Comparison of ENCODE assay signal across 8 mouse cellular contexts in the genomic region with DNA sequence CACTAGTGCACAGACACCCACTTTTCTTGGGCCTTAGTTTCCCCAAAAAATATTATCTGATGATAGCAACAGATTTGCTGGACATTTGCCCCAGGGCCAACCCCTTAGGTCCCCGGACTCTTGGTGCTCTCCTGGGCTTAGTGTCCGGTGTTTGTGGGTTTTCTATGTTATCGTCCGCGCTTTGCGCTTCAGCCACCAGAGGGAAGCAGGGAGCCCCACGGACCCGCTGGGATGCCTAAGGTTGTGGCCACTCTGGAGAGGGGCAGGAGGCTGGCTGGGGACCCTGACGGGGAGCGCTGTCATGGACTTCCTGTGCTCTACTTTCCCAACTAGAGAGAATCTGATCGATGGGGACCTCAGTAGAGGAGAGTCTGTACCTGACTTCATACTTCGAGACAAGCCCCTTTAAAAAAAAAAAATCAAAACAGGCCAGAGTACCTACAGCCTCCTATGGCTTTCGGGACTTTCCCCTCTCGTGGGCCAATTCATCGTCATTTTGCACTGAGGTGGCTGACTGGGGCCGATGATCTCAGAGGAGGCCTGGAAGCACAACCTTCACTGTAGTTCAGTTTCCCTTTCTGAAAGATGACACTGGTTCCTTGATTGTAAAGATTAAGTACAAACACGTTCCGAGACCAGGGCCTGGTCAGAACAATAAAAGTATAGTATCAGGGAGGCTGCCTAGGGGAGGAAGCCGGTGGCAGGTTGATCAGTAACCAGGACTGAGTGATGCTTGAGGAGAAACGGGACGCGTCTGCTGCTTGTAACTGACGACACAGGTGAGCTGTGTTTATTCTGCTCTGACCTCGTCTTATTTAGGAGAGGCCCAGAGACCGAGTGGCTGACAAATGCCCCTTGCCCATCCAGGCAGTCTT. TPM values are rescaled to one million over a fixed set of nuclear protein-coding genes. Genes with fewer than 3 reads are reported as not detected.
A peak's percentile ranks its signal among the peaks of the same experiment; 100 is the strongest.
DNase-seq lines count a peak whose midpoint lies in the region; ATAC-seq and TF ChIP-seq lines count a peak whose summit lies in the region.

No protein-coding gene starts in this region.

- WGBS in hindbrain, postnatal 0 days, result 30% methylated on average over 25 of the region's 25 CpGs

- peak overlapping the region; percentile 37 for H3K9ac ChIP-seq in hindbrain, postnatal 0 days (replicated peaks; ENCODE audit: low read length)

- H3K4me1 ChIP-seq in hindbrain, postnatal 0 days (ENCODE audit: insufficient read depth, low read length), result peaks cover 10% of the 10 kb centered on the region

- ATAC-seq in common myeloid progenitor, adult 5-6 weeks (replicated peaks; ENCODE audit: low read depth, poor library complexity, severe bottlenecking), result peak; percentile 78
- ATAC-seq in hindbrain, postnatal 0 days, result peak; percentile 76

- peaks cover 14% of the 10 kb centered on the region; the same call in 1 of the 2 replicates for H3K36me3 ChIP-seq in hindbrain, postnatal 0 days (ENCODE audit: insufficient read depth, low read length)

- no peak overlapping the region for H3K27ac ChIP-seq in hindbrain, postnatal 0 days

- DNase-seq in T-cell, adult 2 months (ENCODE audit: low spot score), result peak; percentile 39
- DNase-seq in gastrocnemius, adult 8-10 months (ENCODE audit: low spot score in 2 of 2), result peak; percentile 67 to 68
- peak; percentile 84 for DNase-seq in hindbrain, postnatal 0 days (ENCODE audit: low spot score)
- DNase-seq in left cerebral cortex, adult 18-20 months (ENCODE audit: low spot score in 2 of 2), result peak; percentile 79 to 81
- peak; percentile 83 to 90 for DNase-seq in lung, postnatal 4 days
- peak; percentile 88 for DNase-seq in retina, postnatal 1 day
- DNase-seq in urinary bladder, adult 2 months (ENCODE audit: low spot score), result peak; percentile 62

- peak overlapping the region; percentile 88 for H3K4me2 ChIP-seq in hindbrain, postnatal 0 days (ENCODE audit: low read depth, low read length)

- 0 out of 2 replicates have a peak, but pooled peaks cover 3% of the 10 kb centered on the region for H3K27me3 ChIP-seq in hindbrain, postnatal 0 days (ENCODE audit: insufficient read depth, low read length)

- peak overlapping the region; percentile 42 for H3K4me3 ChIP-seq in hindbrain, postnatal 0 days (ENCODE audit: low read length)

- no peaks in the 10 kb centered on the region for H3K9me3 ChIP-seq in hindbrain, postnatal 0 days (ENCODE audit: low read length)

- peak; percentile 92 for TF ChIP-seq CTCF in hindbrain, postnatal 0 days (IDR thresholded peaks at IDR 0.05; ENCODE audit: low read depth)

RNA-seq across cellular contexts. Expression of a gene that starts 0.7 kb away (rescaled TPM):
- total RNA-seq in common myeloid progenitor, adult 5-6 weeks (2017), result 0.91 and 1.2 TPM in 2 replicates
- 1 to 10 TPM in 3 of 4 experiments, under 1 TPM in 1; 0.39 to 3.4 (median 1.7) TPM for total RNA-seq in gastrocnemius, adult 8-10 months (2022)
- total RNA-seq in hindbrain, postnatal 0 days (2014; rRNA removed), result 0.10 and 0.47 TPM in 2 replicates
- 2.0 and 2.3 TPM in 2 replicates for polyA plus RNA-seq in hindbrain, postnatal 0 days (2015; fragmentation: Nextera tagmentation; extraction: Ambion mirVana)
- 10 to 100 TPM in 1 of 2 experiments, 1 to 10 TPM in 1; 7.7 to 13.2 TPM for total RNA-seq in left cerebral cortex, adult 18-20 months (2021)
- 3.3 and 4.8 TPM in 2 replicates for polyA plus RNA-seq in urinary bladder, adult 2 months (2012; rRNA removed)

RNA-seq across cellular contexts. Expression of a gene that starts 17.5 kb away (rescaled TPM):
- total RNA-seq in common myeloid progenitor, adult 5-6 weeks (2017), result 28.1 and 29.6 TPM in 2 replicates
- total RNA-seq in gastrocnemius, adult 8-10 months (2022), result 10 to 100 TPM; 20.2 to 24.2 (median 21.3) TPM
- total RNA-seq in hindbrain, postnatal 0 days (2014; rRNA removed), result 25.7 and 34.1 TPM in 2 replicates
- 39.7 and 41.8 TPM in 2 replicates for polyA plus RNA-seq in hindbrain, postnatal 0 days (2015; fragmentation: Nextera tagmentation; extraction: Ambion mirVana)
- 10 to 100 TPM; 41.8 to 46.7 TPM for total RNA-seq in left cerebral cortex, adult 18-20 months (2021)
- polyA plus RNA-seq in urinary bladder, adult 2 months (2012; rRNA removed), result 19.9 and 23.0 TPM in 2 replicates
